Mouse (Mus musculus): Measurements from ENCODE around the gene Kcnip4.
A peak's percentile ranks its signal among the peaks of the same experiment; 100 is the strongest.

Gene Kcnip4

GRCm38 (mm10) chr5:49356381-49356780 is 168.3 kb downstream of the Kcnip4 start:
- no peak for DNase-seq (ENCODE audit: low spot score in 2 of 2)

GRCm38 (mm10) chr5:49352061-49352460 is 172.6 kb downstream of the Kcnip4 start:
- no peak for DNase-seq (ENCODE audit: low spot score in 2 of 2)

GRCm38 (mm10) chr5:49350126-49350909 is 174.4 kb downstream of the Kcnip4 start:
- DNase-seq (ENCODE audit: low spot score in 2 of 2) = peak in 1 of 2 experiments; percentile 50

- no peak for DNase-seq (ENCODE audit: low spot score in 2 of 2)
These were observed 175.2 kb downstream of the Kcnip4 start for GRCm38 (mm10) chr5:49349541-49349940.

GRCm38 (mm10) chr5:49348511-49348910 is 176.2 kb downstream of the Kcnip4 start:
- DNase-seq (ENCODE audit: low spot score in 2 of 2) = no peak

- DNase-seq (ENCODE audit: low spot score in 2 of 2) = no peak
These were observed 180.1 kb downstream of the Kcnip4 start for GRCm38 (mm10) chr5:49344606-49345005.

- no peak for DNase-seq (ENCODE audit: low spot score in 2 of 2)
These were observed 187.5 kb downstream of the Kcnip4 start for GRCm38 (mm10) chr5:49337164-49337563.

GRCm38 (mm10) chr5:49333063-49333462 is 191.6 kb downstream of the Kcnip4 start:
- no peak for DNase-seq (ENCODE audit: low spot score in 2 of 2)

GRCm38 (mm10) chr5:49329023-49329422 is 195.7 kb downstream of the Kcnip4 start:
- no peak for DNase-seq (ENCODE audit: low spot score in 2 of 2)

GRCm38 (mm10) chr5:49318661-49319060 is 206.0 kb downstream of the Kcnip4 start:
- no peak for DNase-seq (ENCODE audit: low spot score in 2 of 2)

- no peak for DNase-seq (ENCODE audit: low spot score in 2 of 2)
These were observed 206.8 kb downstream of the Kcnip4 start for GRCm38 (mm10) chr5:49317869-49318268.

- no peak for DNase-seq (ENCODE audit: low spot score in 2 of 2)
These were observed 217.9 kb downstream of the Kcnip4 start for GRCm38 (mm10) chr5:49306796-49307195.

- DNase-seq (ENCODE audit: low spot score in 2 of 2) = no peak
These were observed 219.4 kb downstream of the Kcnip4 start for GRCm38 (mm10) chr5:49305321-49305720.

GRCm38 (mm10) chr5:49298654-49299053 is 226.1 kb downstream of the Kcnip4 start:
- no peak for DNase-seq (ENCODE audit: low spot score in 2 of 2)

GRCm38 (mm10) chr5:49292421-49292820 is 232.3 kb downstream of the Kcnip4 start:
- no peak for DNase-seq (ENCODE audit: low spot score in 2 of 2)

- no peak for DNase-seq (ENCODE audit: low spot score in 2 of 2)
These were observed 232.9 kb downstream of the Kcnip4 start for GRCm38 (mm10) chr5:49291801-49292200.

GRCm38 (mm10) chr5:49285455-49286135 is 239.1 kb downstream of the Kcnip4 start:
- peak in 1 of 2 experiments; percentile 2 for DNase-seq (ENCODE audit: low spot score in 2 of 2)

- DNase-seq (ENCODE audit: low spot score in 2 of 2) = no peak
These were observed 239.9 kb downstream of the Kcnip4 start for GRCm38 (mm10) chr5:49284776-49285175.

- DNase-seq (ENCODE audit: low spot score in 2 of 2) = no peak
These were observed 241.3 kb downstream of the Kcnip4 start for GRCm38 (mm10) chr5:49283403-49283802.

GRCm38 (mm10) chr5:49271864-49272263 is 252.8 kb downstream of the Kcnip4 start:
- no peak for DNase-seq (ENCODE audit: low spot score in 2 of 2)

GRCm38 (mm10) chr5:49268807-49269206 is 255.9 kb downstream of the Kcnip4 start:
- DNase-seq (ENCODE audit: low spot score in 2 of 2) = no peak

GRCm38 (mm10) chr5:49259356-49259755 is 265.4 kb downstream of the Kcnip4 start:
- no peak for DNase-seq (ENCODE audit: low spot score in 2 of 2)

- DNase-seq (ENCODE audit: low spot score in 2 of 2) = no peak
These were observed 267.9 kb downstream of the Kcnip4 start for GRCm38 (mm10) chr5:49256850-49257249.

All from cerebellum, postnatal 4 days (tissue).